Mouse (Mus musculus): Measurements from ENCODE around the gene Scfd2.

Scfd2 gene

GRCm38 (mm10) chr5:74402626-74403025, 128.9 kb downstream of the Scfd2 start:
- POLR2A ChIA-PET: no interaction called here
- CTCF ChIA-PET: interaction anchor here in 1 of 4 experiments (0.6 kb wide), 1 partner anchor 325 kb away, joined by 3 read pairs; no protein-coding TSS in a partner anchor

GRCm38 (mm10) chr5:74391806-74392205, 139.8 kb downstream of the Scfd2 start:
- ChIA-PET CTCF (no interaction called here), POLR2A (no interaction called here)

- POLR2A ChIA-PET: interaction anchor here in 1 of 4 experiments (1.2 kb wide), 1 partner anchor 214 kb away, joined by 3 read pairs; no protein-coding TSS in a partner anchor
Measured at GRCm38 (mm10) chr5:74391346-74391745, 140.2 kb downstream of the Scfd2 start.

GRCm38 (mm10) chr5:74388849-74389248, 142.7 kb downstream of the Scfd2 start:
- ChIA-PET CTCF (no interaction called here), POLR2A (interaction anchor here in 1 of 4 experiments (1.3 kb wide), 1 partner anchor 15 kb away, joined by 3 read pairs; no protein-coding TSS in a partner anchor)

More at GRCm38 (mm10) chr5:74391346-74391745, 140.2 kb downstream of the Scfd2 start:
- CTCF ChIA-PET: no interaction called here

GRCm38 (mm10) chr5:74388101-74388500, 143.5 kb downstream of the Scfd2 start:
- CTCF ChIA-PET: interaction anchor here in 2 of 4 experiments (0.5 to 0.6 kb wide), 3 partner anchors 405 to 776 kb away, joined by 3 to 9 read pairs (median 4); no protein-coding TSS in a partner anchor
- POLR2A ChIA-PET: interaction anchor here in 2 of 4 experiments (0.5 to 1.4 kb wide), 3 partner anchors 10 to 42 kb away, joined by 3 to 4 read pairs (median 4); no protein-coding TSS in a partner anchor

- CTCF ChIA-PET: interaction anchor here in 2 of 4 experiments (0.6 kb wide), 2 partner anchors 777 to 1831 kb away, joined by 3 read pairs; no protein-coding TSS in a partner anchor
- POLR2A ChIA-PET: interaction anchor here in 2 of 4 experiments (0.5 to 1.4 kb wide), 5 partner anchors 11 to 218 kb away, joined by 3 to 6 read pairs (median 4); no protein-coding TSS in a partner anchor
Measured at GRCm38 (mm10) chr5:74387143-74387886, 144.2 kb downstream of the Scfd2 start.

- CTCF ChIA-PET: no interaction called here
- POLR2A ChIA-PET: no interaction called here
Measured at GRCm38 (mm10) chr5:74380045-74380444, 151.5 kb downstream of the Scfd2 start.

- CTCF ChIA-PET: no interaction called here
- POLR2A ChIA-PET: interaction anchor here in 2 of 4 experiments (0.6 to 1.3 kb wide), 7 partner anchors 9 to 274 kb away, joined by 3 to 7 read pairs (median 3); no protein-coding TSS in a partner anchor
Measured at GRCm38 (mm10) chr5:74366710-74367101, 164.9 kb downstream of the Scfd2 start.

GRCm38 (mm10) chr5:74365984-74366709, 165.4 kb downstream of the Scfd2 start:
- POLR2A ChIA-PET: interaction anchor here in 2 of 4 experiments (0.8 to 1.3 kb wide), 7 partner anchors 9 to 274 kb away, joined by 3 to 7 read pairs (median 3); no protein-coding TSS in a partner anchor
- CTCF ChIA-PET: interaction anchor here in 1 of 4 experiments (0.6 kb wide), 1 partner anchor 668 kb away, joined by 4 read pairs; no protein-coding TSS in a partner anchor

GRCm38 (mm10) chr5:74365408-74365807, 166.2 kb downstream of the Scfd2 start:
- CTCF ChIA-PET: no interaction called here
- POLR2A ChIA-PET: interaction anchor here in 1 of 4 experiments (1.2 kb wide), 1 partner anchor 271 kb away, joined by 3 read pairs; no protein-coding TSS in a partner anchor

- POLR2A ChIA-PET: no interaction called here
- CTCF ChIA-PET: no interaction called here
Measured at GRCm38 (mm10) chr5:74363296-74363695, 168.3 kb downstream of the Scfd2 start.

- ChIA-PET CTCF (no interaction called here), POLR2A (no interaction called here)
Measured at GRCm38 (mm10) chr5:74361531-74361930, 170.0 kb downstream of the Scfd2 start.

GRCm38 (mm10) chr5:74358033-74358432, 173.5 kb downstream of the Scfd2 start:
- CTCF ChIA-PET: interaction anchor here in 1 of 4 experiments (0.5 kb wide), 1 partner anchor 1346 kb away, joined by 3 read pairs; no protein-coding TSS in a partner anchor
- POLR2A ChIA-PET: no interaction called here

- POLR2A ChIA-PET: interaction anchor here in 1 of 4 experiments (0.6 to 1.9 kb wide), 2 partner anchors 11 to 1228 kb away, joined by 3 to 7 read pairs; no protein-coding TSS in a partner anchor
- CTCF ChIA-PET: no interaction called here
Measured at GRCm38 (mm10) chr5:74355416-74356177, 176.0 kb downstream of the Scfd2 start.

- POLR2A ChIA-PET: no interaction called here
- CTCF ChIA-PET: no interaction called here
Measured at GRCm38 (mm10) chr5:74350909-74351308, 180.7 kb downstream of the Scfd2 start.

- CTCF ChIA-PET: no interaction called here
- POLR2A ChIA-PET: no interaction called here
Measured at GRCm38 (mm10) chr5:74348079-74348870, 183.3 kb downstream of the Scfd2 start.

GRCm38 (mm10) chr5:74343045-74343444, 188.5 kb downstream of the Scfd2 start:
- CTCF ChIA-PET: interaction anchor here in 1 of 4 experiments (0.6 kb wide), 1 partner anchor 1074 kb away, joined by 6 read pairs; no protein-coding TSS in a partner anchor
- POLR2A ChIA-PET: interaction anchor here in 1 of 4 experiments (1.1 kb wide), 1 partner anchor 16 kb away, joined by 5 read pairs; no protein-coding TSS in a partner anchor

GRCm38 (mm10) chr5:74342557-74342956, 189.0 kb downstream of the Scfd2 start:
- POLR2A ChIA-PET: no interaction called here
- CTCF ChIA-PET: interaction anchor here in 1 of 4 experiments (0.6 kb wide), 1 partner anchor 1074 kb away, joined by 6 read pairs; no protein-coding TSS in a partner anchor

Data from embryonic stem cell, embryonic (primary cell).